Mouse (Mus musculus) C2C12 (cell line): ENCODE data around the gene Tradd.

Experiments used
- CTCF ChIP-seq: IDR thresholded peaks from one replicate; pipeline ENCODE4 v1.5.1; 2011; ENCODE audit not compliant: control insufficient read depth, insufficient read depth, insufficient read length
- MAX ChIP-seq: IDR thresholded peaks from one replicate; pipeline ENCODE4 v1.6.1; 2011; ENCODE audit warnings: mild to moderate bottlenecking, control low read depth

DNA sequence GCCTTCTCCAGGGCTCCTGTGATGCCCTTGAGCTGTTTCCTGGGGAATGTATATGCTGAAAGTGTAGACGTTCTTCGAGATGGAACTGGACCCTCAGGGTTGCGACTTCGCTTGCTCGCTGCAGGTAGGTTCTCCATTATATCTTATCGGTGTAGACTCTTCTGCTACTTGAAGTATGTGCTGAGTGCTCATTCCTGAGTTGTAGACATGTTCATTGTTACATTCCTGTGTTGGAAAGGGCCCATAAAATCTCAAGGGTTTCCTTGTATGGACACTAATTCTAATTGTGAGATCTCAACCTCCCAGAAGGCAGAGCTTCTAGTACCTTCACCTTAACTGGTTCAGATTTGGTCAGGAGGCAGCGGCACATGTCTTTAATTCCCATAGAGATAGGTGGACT is 23.4 kb downstream of the Tradd start:
- TF ChIP-seq CTCF (no peak), MAX (no peak)
